Mouse (Mus musculus) forebrain, postnatal 0 days (tissue): ENCODE measurements at regions not wholly inside any gene's neighbourhood (a gene's known extent, or its start where the extent isn't known, plus 50 kb on each side); places are given as distances from the start of the nearest gene placed in this dataset.

Experiments
- ATAC-seq: fragments of 200-750 bp; cut with Nextera tagmentation; 2 replicates; pipeline ENCODE4 v1.8.0; 2017; ENCODE audit warnings: mild to moderate bottlenecking, moderate library complexity
- DNase-seq: peaks from one replicate; pipeline ENCODE4 v3.0.0-alpha.2; 2015
- H3K27ac ChIP-seq: fragments of 300-500 bp; sonication (generic); 2 replicates; pipeline ENCODE4 v1.5.1; 2014; ENCODE audit warnings: low read depth, mild to moderate bottlenecking, antibody characterized with exemption, low read length, moderate library complexity, mixed read lengths
- H3K27me3 ChIP-seq: fragments of 300-500 bp; sonication (generic); 2 replicates; pipeline ENCODE4 v1.6.1; 2014; ENCODE audit warnings: mild to moderate bottlenecking, low read length, mixed read lengths; ENCODE audit not compliant: insufficient read depth
- H3K36me3 ChIP-seq: fragments of 300-500 bp; sonication (generic); 2 replicates; pipeline ENCODE4 v1.6.1; 2014; ENCODE audit warnings: mild to moderate bottlenecking, moderate library complexity; ENCODE audit not compliant: insufficient read depth
- H3K4me1 ChIP-seq: fragments of 300-500 bp; sonication (generic); 2 replicates; pipeline ENCODE4 v1.6.1; 2014; ENCODE audit warnings: antibody characterized with exemption; ENCODE audit not compliant: insufficient read depth
- H3K4me2 ChIP-seq: fragments of 300-500 bp; sonication (generic); 2 replicates; pipeline ENCODE4 v1.6.1; 2014; ENCODE audit warnings: low read depth, mild to moderate bottlenecking, moderate library complexity
- H3K4me3 ChIP-seq: fragments of 300-500 bp; sonication (generic); 2 replicates; pipeline ENCODE4 v1.5.1; 2014; ENCODE audit warnings: low read depth, low read length, mixed read lengths
- H3K9ac ChIP-seq: fragments of 300-500 bp; sonication (generic); 2 replicates; pipeline ENCODE4 v1.6.1; 2014; ENCODE audit warnings: mild to moderate bottlenecking
- H3K9me3 ChIP-seq: fragments of 300-500 bp; sonication (generic); 2 replicates; pipeline ENCODE4 v1.6.1; 2016; ENCODE audit warnings: low read length
- CTCF ChIP-seq: sonication (generic); IDR thresholded peaks from 2 replicates; pipeline ENCODE4 v1.5.1; 2016; ENCODE audit warnings: antibody characterized with exemption, control low read depth, low read depth
- WGBS: fragments of 180-500 bp; shearing (Covaris S2); extraction: QIAGEN DNeasy Blood & Tissue Kit; methylation state at CpG from one replicate; pipeline ENCODE4 v1.1.7; 2014; 5-methylcytosine and 5-hydroxymethylcytosine counted together

GRCm38 (mm10) chr8:79502062-79502461 lies 102.7 kb upstream of the Smad1 start:
- Histone ChIP-seq H3K4me1 (no peaks in the 10 kb centered on the region), H3K4me3 (no peak overlapping the region), H3K27me3 (no peaks in the 10 kb centered on the region), H3K9ac (no peak overlapping the region), H3K9me3 (no peaks in the 10 kb centered on the region), H3K27ac (no peak overlapping the region), H3K4me2 (no peak overlapping the region), H3K36me3 (no peaks in the 10 kb centered on the region)
- TF ChIP-seq CTCF, result no peak
- ATAC-seq (no peak), DNase-seq (no peak)
- WGBS, result 84% methylated on average over 4 of the region's 4 CpGs

- Histone ChIP-seq H3K36me3 (no peaks in the 10 kb centered on the region), H3K27me3 (no peaks in the 10 kb centered on the region), H3K9me3 (no peaks in the 10 kb centered on the region), H3K4me3 (no peak overlapping the region), H3K4me1 (no peaks in the 10 kb centered on the region), H3K27ac (no peak overlapping the region), H3K9ac (no peak overlapping the region), H3K4me2 (no peak overlapping the region)
- ATAC-seq, result no peak
- WGBS, result 83% methylated on average over 11 of the region's 11 CpGs
- no peak for TF ChIP-seq CTCF
- DNase-seq, result no peak
These were observed 101.9 kb upstream of the Smad1 start for GRCm38 (mm10) chr8:79501238-79501637.

- Histone ChIP-seq H3K4me1 (no peaks in the 10 kb centered on the region), H3K27me3 (no peaks in the 10 kb centered on the region), H3K4me2 (no peak overlapping the region), H3K27ac (no peak overlapping the region), H3K36me3 (no peaks in the 10 kb centered on the region), H3K4me3 (no peak overlapping the region), H3K9ac (no peak overlapping the region), H3K9me3 (no peaks in the 10 kb centered on the region)
- no peak for DNase-seq
- TF ChIP-seq CTCF, result no peak
- WGBS, result 93% methylated on average over 2 of the region's 2 CpGs
- ATAC-seq, result no peak
These were observed 99.9 kb upstream of the Smad1 start for GRCm38 (mm10) chr8:79499258-79499657.

GRCm38 (mm10) chr8:79498611-79499010 lies 99.3 kb upstream of the Smad1 start:
- no peak overlapping the region for H3K9ac ChIP-seq
- no peak overlapping the region for H3K4me3 ChIP-seq
- H3K27me3 ChIP-seq, result no peaks in the 10 kb centered on the region
- WGBS, result 76% methylated on average over 2 of the region's 2 CpGs
- no peak for TF ChIP-seq CTCF
- no peaks in the 10 kb centered on the region for H3K36me3 ChIP-seq
- H3K9me3 ChIP-seq, result no peaks in the 10 kb centered on the region
- no peak for DNase-seq
- ATAC-seq, result no peak
- H3K4me2 ChIP-seq, result no peak overlapping the region
- H3K27ac ChIP-seq, result no peak overlapping the region
- H3K4me1 ChIP-seq, result no peaks in the 10 kb centered on the region

GRCm38 (mm10) chr8:79491156-79491698 lies 91.9 kb upstream of the Smad1 start:
- H3K27ac ChIP-seq, result no peak overlapping the region
- no peaks in the 10 kb centered on the region for H3K36me3 ChIP-seq
- ATAC-seq (no peak), DNase-seq (no peak)
- H3K9me3 ChIP-seq, result no peaks in the 10 kb centered on the region
- H3K4me1 ChIP-seq, result no peaks in the 10 kb centered on the region
- no peak overlapping the region for H3K4me2 ChIP-seq
- H3K27me3 ChIP-seq, result no peaks in the 10 kb centered on the region
- H3K9ac ChIP-seq, result no peak overlapping the region
- 57% methylated on average over 10 of the region's 10 CpGs for WGBS
- TF ChIP-seq CTCF, result no peak
- no peak overlapping the region for H3K4me3 ChIP-seq

- no peak for TF ChIP-seq CTCF
These were observed 91.4 kb upstream of the Smad1 start for GRCm38 (mm10) chr8:79490739-79491138.

GRCm38 (mm10) chr8:79488861-79489260 lies 89.5 kb upstream of the Smad1 start:
- no peak overlapping the region for H3K9ac ChIP-seq
- H3K4me3 ChIP-seq, result no peak overlapping the region
- H3K27ac ChIP-seq, result no peak overlapping the region
- no peaks in the 10 kb centered on the region for H3K27me3 ChIP-seq
- no peak for ATAC-seq
- no peaks in the 10 kb centered on the region for H3K9me3 ChIP-seq
- peak; percentile 66 for TF ChIP-seq CTCF
- WGBS, result 69% methylated on average over 2 of the region's 2 CpGs
- no peak overlapping the region for H3K4me2 ChIP-seq
- no peaks in the 10 kb centered on the region for H3K36me3 ChIP-seq
- peak; percentile 18 for DNase-seq
- no peaks in the 10 kb centered on the region for H3K4me1 ChIP-seq

More at GRCm38 (mm10) chr8:79490739-79491138, 91.4 kb upstream of the Smad1 start:
- 17% methylated on average over 4 of the region's 4 CpGs for WGBS
- no peak overlapping the region for H3K4me3 ChIP-seq
- no peaks in the 10 kb centered on the region for H3K36me3 ChIP-seq
- H3K9ac ChIP-seq, result no peak overlapping the region
- DNase-seq (no peak), ATAC-seq (no peak)
- no peaks in the 10 kb centered on the region for H3K9me3 ChIP-seq
- no peaks in the 10 kb centered on the region for H3K4me1 ChIP-seq
- H3K4me2 ChIP-seq, result no peak overlapping the region
- H3K27me3 ChIP-seq, result no peaks in the 10 kb centered on the region
- no peak overlapping the region for H3K27ac ChIP-seq
